Mouse (Mus musculus) heart, embryonic 11.5 days (tissue): Measurements from ENCODE around the gene Polr3e. TPM values are rescaled to one million over a fixed set of nuclear protein-coding genes. Genes with fewer than 3 reads are reported as not detected.
A peak's percentile ranks its signal among the peaks of the same experiment; 100 is the strongest.

Experiments
- ATAC-seq: fragments of 200-750 bp; cut with Nextera tagmentation; replicated peaks from 2 replicates; pipeline ENCODE4 v1.8.0; 2017; ENCODE audit warnings: moderate library complexity; ENCODE audit not compliant: insufficient number of reproducible peaks, low FRiP score, low TSS enrichment
- H3K27ac ChIP-seq: fragments of 300-500 bp; sonication (generic); 2 replicates; pipeline ENCODE4 v1.5.1; 2014; ENCODE audit warnings: mild to moderate bottlenecking, low read depth, low read length
- H3K27me3 ChIP-seq: fragments of 300-500 bp; sonication (generic); 2 replicates; pipeline ENCODE4 v1.6.1; 2014; ENCODE audit warnings: mild to moderate bottlenecking, low read length, mixed read lengths; ENCODE audit not compliant: control insufficient read depth, insufficient read depth
- H3K36me3 ChIP-seq: fragments of 300-500 bp; sonication (generic); 2 replicates; pipeline ENCODE4 v1.6.1; 2014; ENCODE audit warnings: mild to moderate bottlenecking, low read length, moderate library complexity, mixed read lengths; ENCODE audit not compliant: control insufficient read depth, insufficient read depth
- H3K4me1 ChIP-seq: fragments of 300-500 bp; sonication (generic); 2 replicates; pipeline ENCODE4 v1.6.1; 2014; ENCODE audit warnings: low read length; ENCODE audit not compliant: control insufficient read depth, insufficient read depth
- H3K4me2 ChIP-seq: fragments of 300-500 bp; sonication (generic); 2 replicates; pipeline ENCODE4 v1.6.1; 2014; ENCODE audit warnings: mild to moderate bottlenecking, moderate library complexity
- H3K4me3 ChIP-seq: fragments of 300-500 bp; sonication (generic); 2 replicates; pipeline ENCODE4 v1.5.1; 2014; ENCODE audit warnings: low read depth, low read length
- H3K9ac ChIP-seq: fragments of 300-500 bp; sonication (generic); 2 replicates; pipeline ENCODE4 v1.6.1; 2014; ENCODE audit warnings: mild to moderate bottlenecking, low read depth, low read length, moderate library complexity
- H3K9me3 ChIP-seq: fragments of 300-500 bp; sonication (generic); replicated peaks from 2 replicates; pipeline ENCODE4 v1.6.1; 2016; ENCODE audit warnings: low read length; ENCODE audit not compliant: control insufficient read depth
- WGBS: fragments of 180-500 bp; shearing (Covaris S2); extraction: QIAGEN DNeasy Blood & Tissue Kit; methylation state at CpG from one replicate; pipeline ENCODE4 v1.1.7; 2014; ENCODE audit not compliant: insufficient replicate concordance; 5-methylcytosine and 5-hydroxymethylcytosine counted together
- polyA plus RNA-seq: library from polyadenylated mRNA; unstranded; fragments of >200 nt; fragmentation: Nextera tagmentation; extraction: Ambion mirVana; gene quantifications from 2 replicates; pipeline ENCODE4 v1.2.1, GENCODE M21; 2014

The Polr3e gene
- polyA plus RNA-seq, 1 experiment from 2014 or later = 15.6 TPM

DNA sequence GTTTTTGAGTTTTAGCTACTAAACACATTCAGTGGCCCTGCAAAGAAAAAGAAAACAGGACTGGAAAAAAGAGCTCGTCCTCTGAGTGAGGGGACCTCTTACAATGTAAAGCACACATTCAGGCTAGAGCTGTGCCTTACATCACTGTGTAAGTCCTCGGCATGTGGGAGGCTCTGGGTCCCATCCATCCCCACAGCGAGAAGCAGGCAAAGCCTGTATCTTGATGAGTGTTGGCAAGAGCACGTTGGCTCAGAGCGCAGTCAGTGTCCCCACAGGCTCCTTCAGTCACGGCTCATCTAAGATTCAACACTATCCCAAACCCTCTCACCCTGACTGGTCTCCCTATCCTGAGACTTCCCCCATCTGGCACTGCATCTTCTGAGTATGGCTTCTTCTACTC, 39.3 kb upstream of the Polr3e start:
- H3K4me1 ChIP-seq = peaks cover 7% of the 10 kb centered on the region
- no peak for ATAC-seq
- no peak overlapping the region for H3K4me3 ChIP-seq
- H3K9ac ChIP-seq = no peak overlapping the region
- H3K27ac ChIP-seq = no peak overlapping the region
- H3K27me3 ChIP-seq = no peaks in the 10 kb centered on the region
- H3K36me3 ChIP-seq = no peaks in the 10 kb centered on the region
- H3K4me2 ChIP-seq = no peak overlapping the region
- 71% methylated on average over 6 of the region's 6 CpGs for WGBS
- H3K9me3 ChIP-seq = no peaks in the 10 kb centered on the region

DNA sequence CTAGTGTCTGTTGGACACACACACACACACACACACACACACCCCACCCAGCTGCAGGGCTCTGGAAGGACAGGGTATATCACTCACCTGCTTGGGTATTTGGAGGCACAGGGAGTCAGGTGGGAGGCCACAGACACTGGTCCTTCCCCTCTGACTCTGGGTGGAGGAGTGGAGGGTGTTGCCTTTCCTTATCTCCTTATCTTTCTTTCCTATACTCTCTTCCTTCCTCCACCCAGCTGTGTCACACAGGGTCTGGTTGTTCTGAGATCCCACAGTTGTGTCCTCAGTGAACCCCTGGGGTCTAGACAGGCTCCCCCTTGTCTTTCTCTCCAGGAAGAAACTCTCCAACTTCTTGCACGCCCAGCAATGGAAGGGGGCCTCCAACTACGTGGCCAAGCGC, 37.6 kb upstream of the Polr3e start:
- H3K9me3 ChIP-seq = no peaks in the 10 kb centered on the region; the same call in 1 of the 2 replicates
- peaks cover 4% of the 10 kb centered on the region for H3K4me1 ChIP-seq
- no peak overlapping the region for H3K4me2 ChIP-seq
- H3K27me3 ChIP-seq = no peaks in the 10 kb centered on the region
- 87% methylated on average over 3 of the region's 3 CpGs for WGBS
- no peak overlapping the region for H3K27ac ChIP-seq
- H3K4me3 ChIP-seq = no peak overlapping the region
- no peaks in the 10 kb centered on the region; the same call in 1 of the 2 replicates for H3K36me3 ChIP-seq
- no peak overlapping the region for H3K9ac ChIP-seq
- ATAC-seq = no peak

DNA sequence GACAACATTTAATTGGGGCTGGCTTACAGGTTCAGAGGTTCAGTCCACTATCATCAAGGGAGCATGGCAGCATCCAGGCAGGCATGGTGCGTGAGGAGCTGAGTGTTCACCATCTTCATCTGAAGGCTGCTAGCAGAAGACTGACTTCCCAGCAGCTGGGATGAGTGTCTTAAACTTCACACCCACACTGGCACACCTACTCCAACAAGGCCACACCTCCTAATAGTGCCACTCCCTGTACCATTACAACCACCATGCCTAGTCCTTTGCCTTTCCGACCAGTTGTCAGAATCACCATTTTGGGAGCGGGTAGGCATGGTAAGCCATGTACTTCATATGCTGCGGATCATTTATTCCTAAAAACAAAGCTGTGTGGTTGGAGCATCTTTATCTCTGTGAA, 36.8 kb upstream of the Polr3e start:
- no peaks in the 10 kb centered on the region; the same call in 1 of the 2 replicates for H3K4me1 ChIP-seq
- H3K9me3 ChIP-seq = no peaks in the 10 kb centered on the region; the same call in 1 of the 2 replicates
- no peak for ATAC-seq
- H3K9ac ChIP-seq = no peak overlapping the region
- no peak overlapping the region for H3K4me2 ChIP-seq
- 94% methylated on average over 4 of the region's 4 CpGs for WGBS
- H3K27ac ChIP-seq = no peak overlapping the region
- H3K4me3 ChIP-seq = no peak overlapping the region
- H3K36me3 ChIP-seq = peaks cover under 1% of the 10 kb centered on the region
- H3K27me3 ChIP-seq = no peaks in the 10 kb centered on the region

- H3K4me3 ChIP-seq = no peak overlapping the region
- H3K36me3 ChIP-seq = peaks cover 2% of the 10 kb centered on the region
- no peak overlapping the region for H3K4me2 ChIP-seq
- no peaks in the 10 kb centered on the region; the same call in 1 of the 2 replicates for H3K9me3 ChIP-seq
- H3K27ac ChIP-seq = no peak overlapping the region
- H3K27me3 ChIP-seq = no peaks in the 10 kb centered on the region
- WGBS = 76% methylated on average over 2 of the region's 2 CpGs
- no peak for ATAC-seq
- H3K4me1 ChIP-seq = no peaks in the 10 kb centered on the region; the same call in 1 of the 2 replicates
- no peak overlapping the region for H3K9ac ChIP-seq
Observed at GRCm38 (mm10) chr7:120881451-120881850, 36.1 kb upstream of the Polr3e start.

DNA sequence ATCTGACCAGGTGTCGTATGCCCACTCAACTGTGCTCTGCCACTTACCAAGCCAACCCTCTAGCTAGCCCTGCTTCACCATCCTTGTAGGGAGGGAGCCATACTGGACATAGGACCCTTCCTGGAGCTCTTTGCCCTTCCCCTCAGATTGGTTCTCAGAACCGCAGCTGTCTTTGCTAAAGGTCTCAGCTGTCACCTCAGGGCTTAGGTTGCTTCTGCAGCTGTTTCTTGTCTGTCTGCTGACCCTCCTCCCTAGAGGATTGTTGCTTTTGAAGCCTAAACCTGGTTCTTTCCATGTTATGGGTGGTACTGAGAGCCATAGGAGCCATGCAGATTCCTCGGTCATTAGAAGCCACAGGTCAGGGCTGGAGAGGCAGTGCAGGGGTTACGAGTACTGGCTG, 34.9 kb upstream of the Polr3e start:
- 72% methylated on average over 4 of the region's 4 CpGs for WGBS
- Histone ChIP-seq H3K4me1 (no peaks in the 10 kb centered on the region; the same call in 1 of the 2 replicates), H3K27ac (no peak overlapping the region), H3K9me3 (no peaks in the 10 kb centered on the region; the same call in 1 of the 2 replicates), H3K36me3 (peaks cover 2% of the 10 kb centered on the region), H3K4me3 (no peak overlapping the region), H3K27me3 (no peaks in the 10 kb centered on the region), H3K4me2 (no peak overlapping the region), H3K9ac (no peak overlapping the region)
- no peak for ATAC-seq

DNA sequence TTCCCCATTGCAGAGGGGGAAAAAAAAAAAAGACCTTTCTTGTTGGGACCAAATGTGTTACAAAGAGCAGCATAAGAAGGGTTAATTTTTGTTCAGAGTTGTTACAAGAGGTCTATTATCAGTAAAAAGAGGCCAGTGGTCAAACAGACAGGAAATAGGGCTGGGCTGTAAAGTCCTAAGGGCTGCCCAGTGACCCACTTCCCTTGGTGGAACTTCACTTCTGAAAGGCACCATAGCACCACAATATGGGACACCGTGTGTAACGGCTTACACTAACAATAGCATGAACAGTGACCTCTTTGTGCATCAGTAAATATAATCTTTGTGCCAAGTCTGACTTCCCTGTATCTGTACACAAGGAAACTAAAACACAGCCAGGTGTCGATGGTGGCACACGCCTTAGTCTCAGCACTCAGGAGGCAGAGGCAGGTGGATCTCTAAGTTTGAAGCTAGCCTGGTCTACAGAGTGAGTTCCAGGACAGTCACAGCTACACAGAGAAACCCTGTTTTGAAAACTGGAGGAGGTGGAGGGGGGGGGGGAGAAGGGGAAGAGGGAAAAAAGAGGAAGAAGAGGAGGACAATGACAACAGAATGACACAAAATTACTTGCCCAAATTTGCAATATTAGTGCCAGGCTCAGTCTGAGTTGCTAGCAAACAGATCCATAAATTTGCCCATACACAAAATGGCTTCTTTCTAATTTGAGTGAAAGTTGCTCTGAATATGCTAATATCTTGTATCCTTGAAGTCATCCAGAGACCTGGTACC, 33.8 kb upstream of the Polr3e start:
- ATAC-seq = no peak
- peaks cover 2% of the 10 kb centered on the region for H3K36me3 ChIP-seq

DNA sequence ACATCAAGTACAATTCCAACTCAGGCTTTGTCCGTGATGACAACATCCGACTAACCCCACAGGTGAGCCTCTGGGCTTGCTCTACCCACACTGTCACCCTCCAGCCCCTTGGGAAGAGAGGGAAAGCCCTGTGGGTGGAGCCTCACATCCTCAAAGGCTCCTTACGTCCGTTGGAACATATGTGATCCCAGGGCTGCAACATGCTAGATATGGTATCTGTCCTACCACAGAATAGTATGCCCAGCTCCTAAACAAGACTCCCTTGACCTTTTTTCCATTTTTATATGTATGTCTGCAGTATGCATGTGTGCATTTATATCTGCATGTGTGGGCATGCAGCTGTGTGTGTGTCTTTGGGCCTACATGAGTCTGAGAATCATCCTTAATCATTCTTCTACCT, 32.8 kb upstream of the Polr3e start:
- Histone ChIP-seq H3K4me2 (no peak overlapping the region), H3K9ac (no peak overlapping the region), H3K36me3 (peaks cover 2% of the 10 kb centered on the region), H3K4me3 (no peak overlapping the region), H3K27me3 (no peaks in the 10 kb centered on the region), H3K9me3 (no peaks in the 10 kb centered on the region; the same call in 1 of the 2 replicates), H3K27ac (no peak overlapping the region), H3K4me1 (no peaks in the 10 kb centered on the region; the same call in 1 of the 2 replicates)
- WGBS = 83% methylated on average over 4 of the region's 4 CpGs
- ATAC-seq = no peak

More for the DNA sequence above, 33.8 kb upstream of the Polr3e start:
- Histone ChIP-seq H3K4me2 (no peak overlapping the region), H3K27ac (no peak overlapping the region), H3K4me3 (no peak overlapping the region), H3K9ac (no peak overlapping the region), H3K27me3 (no peaks in the 10 kb centered on the region), H3K4me1 (no peaks in the 10 kb centered on the region; the same call in 1 of the 2 replicates), H3K9me3 (no peaks in the 10 kb centered on the region; the same call in 1 of the 2 replicates)
- 71% methylated on average over 4 of the region's 4 CpGs for WGBS

- H3K4me1 ChIP-seq = no peaks in the 10 kb centered on the region
- no peak overlapping the region for H3K9ac ChIP-seq
- H3K36me3 ChIP-seq = peaks cover 5% of the 10 kb centered on the region; the same call in 1 of the 2 replicates
- peak; percentile 47; the same call in 1 of the 2 replicates for ATAC-seq
- H3K4me2 ChIP-seq = no peak overlapping the region
- no peak overlapping the region for H3K4me3 ChIP-seq
- no peak overlapping the region for H3K27ac ChIP-seq
- no peaks in the 10 kb centered on the region for H3K27me3 ChIP-seq
- H3K9me3 ChIP-seq = no peaks in the 10 kb centered on the region
- WGBS = 65% methylated on average over 5 of the region's 5 CpGs
Observed at GRCm38 (mm10) chr7:120893123-120893522, 24.4 kb upstream of the Polr3e start.

- H3K4me2 ChIP-seq = no peak overlapping the region
- no peaks in the 10 kb centered on the region for H3K9me3 ChIP-seq
- no peak overlapping the region for H3K9ac ChIP-seq
- no peak for ATAC-seq
- peaks cover 4% of the 10 kb centered on the region; the same call in 1 of the 2 replicates for H3K36me3 ChIP-seq
- H3K4me3 ChIP-seq = no peak overlapping the region
- H3K27me3 ChIP-seq = no peaks in the 10 kb centered on the region
- WGBS = 70% methylated on average over 7 of the region's 7 CpGs
- no peak overlapping the region for H3K27ac ChIP-seq
- no peaks in the 10 kb centered on the region for H3K4me1 ChIP-seq
Observed at GRCm38 (mm10) chr7:120897054-120897453, 20.5 kb upstream of the Polr3e start.
